Mouse (Mus musculus): Measurements from ENCODE around the gene Eya3.

DNA sequence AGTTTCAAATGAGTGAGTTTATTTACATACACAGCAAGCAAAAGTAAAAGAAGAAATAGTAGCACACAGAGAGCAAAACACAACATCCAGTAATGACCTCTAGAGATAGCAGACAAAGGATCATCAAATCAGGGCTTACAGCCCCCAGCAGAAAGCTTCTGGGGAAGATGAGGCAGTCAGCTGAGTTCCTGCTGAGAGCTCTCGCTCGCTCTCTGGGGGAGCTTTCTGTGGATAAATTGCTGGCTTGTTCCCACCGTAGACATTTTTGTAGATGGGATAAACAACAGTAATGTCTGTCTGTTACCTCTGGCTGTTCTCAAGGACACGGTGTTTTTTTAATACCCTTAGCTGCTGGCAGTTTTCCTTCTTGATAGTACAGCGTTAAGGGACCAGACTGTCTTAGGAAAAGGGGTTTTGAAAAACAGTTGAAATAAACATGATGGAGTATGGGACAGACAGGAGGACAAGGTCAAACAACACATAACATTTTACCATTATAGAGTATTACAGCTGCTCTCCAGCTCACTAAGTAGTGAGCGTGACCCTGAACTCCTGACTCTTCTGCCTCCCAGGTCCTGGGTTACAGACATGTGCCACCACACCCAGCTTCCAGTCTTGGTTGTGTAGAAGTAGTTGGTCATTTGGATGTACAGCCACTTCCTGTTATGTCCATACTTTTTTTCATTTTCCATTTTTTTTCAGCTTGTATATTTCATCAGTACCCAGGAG, 10.6 kb downstream of the Eya3 start:
- TF ChIP-seq CTCF (IDR thresholded peaks at IDR 0.05; ENCODE audit: low read depth, low read length), result no peak
- no peak for TF ChIP-seq POLR2A (IDR thresholded peaks at IDR 0.05; ENCODE audit: borderline replicate concordance, low read depth, low read length)

Data from bone marrow macrophage, adult 2 months (primary cell).